Mouse (Mus musculus) liver, adult 2 months (tissue): ENCODE data around the gene Itgb5. TPM values are rescaled to one million over a fixed set of nuclear protein-coding genes. Genes with fewer than 3 reads are reported as not detected.

Experiments used
- DNase-seq: peaks from one replicate; pipeline ENCODE4 v3.0.0-alpha.2; 2011; ENCODE audit warnings: low read depth, low spot score; ENCODE audit errors: extremely low read depth
- H3K27ac ChIP-seq: fragments of 200-500 bp; replicated peaks from 2 replicates; pipeline ENCODE4 v1.5.1; 2012; ENCODE audit warnings: low read depth, mild to moderate bottlenecking, control low read depth, inconsistent platforms, low read length; ENCODE audit not compliant: insufficient read depth
- H3K27me3 ChIP-seq: fragments of 200-500 bp; 2 replicates; pipeline ENCODE4 v1.6.1; 2012; ENCODE audit warnings: mild to moderate bottlenecking, moderate library complexity, low read length, inconsistent platforms; ENCODE audit not compliant: control insufficient read depth, insufficient read depth
- H3K36me3 ChIP-seq: fragments of 200-500 bp; 2 replicates; pipeline ENCODE4 v1.6.1; 2012; ENCODE audit warnings: low read length, inconsistent platforms; ENCODE audit not compliant: control insufficient read depth, insufficient read depth
- H3K4me1 ChIP-seq: fragments of 200-500 bp; 2 replicates; pipeline ENCODE4 v1.6.1; 2011; ENCODE audit warnings: low read length; ENCODE audit not compliant: control insufficient read depth, insufficient read depth
- H3K4me3 ChIP-seq: fragments of 200-500 bp; 2 replicates; pipeline ENCODE4 v1.5.1; 2011; ENCODE audit warnings: low read depth, mild to moderate bottlenecking, control low read depth, low read length, moderate library complexity; ENCODE audit not compliant: insufficient read depth
- H3K79me2 ChIP-seq: fragments of 200-500 bp; 2 replicates; pipeline ENCODE4 v1.6.1; 2012; ENCODE audit warnings: inconsistent platforms, mild to moderate bottlenecking, low read length, moderate library complexity; ENCODE audit not compliant: control insufficient read depth, insufficient read depth
- H3K9ac ChIP-seq: fragments of 200-500 bp; 2 replicates; pipeline ENCODE4 v1.6.1; 2012; ENCODE audit warnings: low read depth, mild to moderate bottlenecking, control low read depth, inconsistent platforms, low read length
- CTCF ChIP-seq: fragments of 200-500 bp; IDR thresholded peaks from 2 replicates; pipeline ENCODE4 v1.5.1; 2011; ENCODE audit warnings: low read depth, low read length, control low read depth
- POLR2A ChIP-seq: fragments of 200-500 bp; IDR thresholded peaks from 2 replicates; pipeline ENCODE4 v1.6.1; 2011; ENCODE audit warnings: low read length, control low read depth; ENCODE audit not compliant: insufficient read depth; ENCODE audit errors: extremely low read depth
- WGBS: fragments of 180-500 bp; shearing (Covaris S2); methylation state at CpG from one replicate; pipeline ENCODE4 v1.1.7; 2018; 5-methylcytosine and 5-hydroxymethylcytosine counted together
- polyA plus RNA-seq: library from polyadenylated mRNA; depleted of rRNA; stranded (reverse); fragments of >200 nt; gene quantifications from 2 replicates; pipeline ENCODE4 v1.2.3, GENCODE M21; 2012
- total RNA-seq: library from RNA; depleted of rRNA; stranded (reverse); fragments of >200 nt; gene quantifications from 2 replicates; pipeline ENCODE4 v1.2.3, GENCODE M21; 2014

Itgb5 gene
- total and polyA plus RNA-seq, 2 experiments, result 36.1 to 54.6 TPM

DNA sequence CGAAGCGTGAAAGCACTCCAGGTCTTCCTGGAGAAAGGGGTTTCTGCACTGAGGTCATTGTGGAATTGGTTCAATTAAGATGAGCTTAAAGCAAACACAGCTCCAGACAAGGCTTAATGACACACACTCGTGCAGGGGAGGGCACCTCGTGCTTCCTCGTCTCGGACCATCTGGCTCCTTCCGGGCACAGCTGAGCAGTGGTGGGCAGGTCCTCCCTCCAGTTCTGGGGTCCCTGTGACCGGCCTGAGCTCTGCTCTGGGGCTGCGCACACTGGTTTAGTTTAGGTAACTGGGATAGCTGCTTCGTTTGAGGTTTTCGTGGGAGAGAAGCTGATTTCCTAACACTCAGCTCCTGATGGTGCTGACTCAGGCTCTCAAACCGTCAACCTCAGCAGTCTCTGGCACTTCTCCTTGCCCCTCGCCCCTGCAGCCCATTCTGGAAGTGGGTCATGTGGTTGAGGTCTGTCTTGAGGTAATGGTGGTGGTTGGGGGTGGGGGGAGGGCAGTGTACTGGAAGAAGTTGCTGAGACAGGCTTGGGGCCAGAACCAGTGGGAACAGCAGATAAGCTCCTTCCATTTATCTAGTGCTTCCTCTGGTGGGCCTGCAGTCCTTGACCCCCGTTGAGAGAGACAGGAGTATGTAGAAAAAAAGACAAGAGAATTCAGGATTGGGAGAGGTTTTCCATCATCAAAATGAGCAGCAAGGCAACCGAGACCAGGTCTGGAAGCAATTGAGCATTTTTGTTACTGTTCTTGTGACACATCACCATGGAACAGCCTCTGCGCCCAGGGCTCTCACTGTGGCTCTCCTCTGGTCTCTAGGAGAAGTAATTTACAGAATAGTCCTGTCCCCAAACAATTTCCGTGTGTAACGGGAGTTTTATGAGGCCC, 92.9 kb downstream of the Itgb5 start:
- no peak for TF ChIP-seq CTCF
- no peak for TF ChIP-seq POLR2A
- peak; percentile 37 for DNase-seq
- WGBS, result 76% methylated on average over 18 of the region's 18 CpGs
- Histone ChIP-seq H3K36me3 (no peaks in the 10 kb centered on the region), H3K9ac (no peak overlapping the region), H3K4me1 (peaks cover 2% of the 10 kb centered on the region; the same call in 1 of the 2 replicates), H3K79me2 (peaks cover 3% of the 10 kb centered on the region; the same call in 1 of the 2 replicates), H3K27me3 (no peaks in the 10 kb centered on the region), H3K27ac (peak overlapping the region; percentile 10), H3K4me3 (no peak overlapping the region)

DNA sequence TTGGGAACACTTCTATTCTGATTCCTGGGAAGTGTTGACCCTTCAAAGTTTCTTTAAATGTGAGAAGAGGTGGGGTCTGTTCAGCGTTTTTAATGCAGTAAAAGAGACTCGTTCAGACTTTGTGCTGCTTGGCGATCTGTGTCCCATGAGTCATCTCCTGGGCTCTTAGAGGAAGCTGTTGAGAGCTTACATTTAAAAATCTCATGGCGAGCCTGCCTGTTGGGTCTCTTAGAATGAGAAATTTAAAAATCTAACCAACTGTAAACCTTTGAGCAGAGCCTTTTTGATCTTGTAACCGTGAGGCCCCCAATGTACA, 93.5 kb downstream of the Itgb5 start:
- TF ChIP-seq POLR2A (no peak), CTCF (no peak)
- no peaks in the 10 kb centered on the region for H3K36me3 ChIP-seq
- no peak overlapping the region for H3K27ac ChIP-seq
- H3K4me1 ChIP-seq, result peaks cover 1% of the 10 kb centered on the region; the same call in 1 of the 2 replicates
- no peak for DNase-seq
- H3K4me3 ChIP-seq, result no peak overlapping the region
- 77% methylated on average over 5 of the region's 5 CpGs for WGBS
- H3K9ac ChIP-seq, result no peak overlapping the region
- H3K79me2 ChIP-seq, result peaks cover 3% of the 10 kb centered on the region; the same call in 1 of the 2 replicates
- H3K27me3 ChIP-seq, result no peaks in the 10 kb centered on the region

GRCm38 (mm10) chr16:33923758-33924157, 94.3 kb downstream of the Itgb5 start:
- no peak for TF ChIP-seq POLR2A
- DNase-seq, result no peak
- Histone ChIP-seq H3K4me3 (no peak overlapping the region), H3K27ac (no peak overlapping the region), H3K79me2 (peaks cover 3% of the 10 kb centered on the region; the same call in 1 of the 2 replicates), H3K4me1 (peaks cover 1% of the 10 kb centered on the region; the same call in 1 of the 2 replicates), H3K9ac (no peak overlapping the region), H3K36me3 (no peaks in the 10 kb centered on the region), H3K27me3 (no peaks in the 10 kb centered on the region)
- 97% methylated on average over 8 of the region's 8 CpGs for WGBS

DNA sequence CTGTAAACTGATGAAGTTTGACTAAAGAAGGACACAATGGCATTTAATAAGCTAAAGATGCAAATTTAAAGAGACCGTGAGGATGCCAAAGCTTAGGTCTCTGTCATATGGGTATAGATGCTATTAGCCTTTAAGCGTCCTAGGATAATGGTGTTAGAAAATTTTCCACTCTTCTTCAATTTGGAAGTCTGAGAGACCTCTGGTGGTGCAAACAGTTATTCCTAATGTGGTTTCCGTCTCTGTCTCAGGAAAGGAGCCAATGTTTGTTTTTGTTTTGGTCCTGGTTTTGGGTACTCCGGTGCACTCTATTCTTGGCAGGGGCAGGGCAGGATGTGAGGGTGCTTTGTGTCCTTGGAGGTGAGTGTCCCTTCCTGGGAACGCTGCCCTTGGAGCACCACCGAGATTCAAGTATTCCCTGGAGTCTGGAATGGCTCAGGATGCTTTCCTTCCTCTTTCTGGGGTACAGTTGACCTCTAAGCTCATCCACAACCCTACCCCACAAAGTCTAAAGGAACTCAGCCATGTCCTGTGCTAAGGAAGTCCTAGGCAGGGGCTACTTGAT, 97.9 kb downstream of the Itgb5 start:
- H3K79me2 ChIP-seq, result peaks cover 3% of the 10 kb centered on the region; the same call in 1 of the 2 replicates
- TF ChIP-seq POLR2A (no peak), CTCF (no peak)
- no peak overlapping the region for H3K9ac ChIP-seq
- no peaks in the 10 kb centered on the region for H3K27me3 ChIP-seq
- H3K36me3 ChIP-seq, result no peaks in the 10 kb centered on the region
- H3K4me3 ChIP-seq, result no peak overlapping the region
- peaks cover 11% of the 10 kb centered on the region for H3K4me1 ChIP-seq
- 56% methylated on average over 6 of the region's 6 CpGs for WGBS
- no peak for DNase-seq
- no peak overlapping the region for H3K27ac ChIP-seq

DNA sequence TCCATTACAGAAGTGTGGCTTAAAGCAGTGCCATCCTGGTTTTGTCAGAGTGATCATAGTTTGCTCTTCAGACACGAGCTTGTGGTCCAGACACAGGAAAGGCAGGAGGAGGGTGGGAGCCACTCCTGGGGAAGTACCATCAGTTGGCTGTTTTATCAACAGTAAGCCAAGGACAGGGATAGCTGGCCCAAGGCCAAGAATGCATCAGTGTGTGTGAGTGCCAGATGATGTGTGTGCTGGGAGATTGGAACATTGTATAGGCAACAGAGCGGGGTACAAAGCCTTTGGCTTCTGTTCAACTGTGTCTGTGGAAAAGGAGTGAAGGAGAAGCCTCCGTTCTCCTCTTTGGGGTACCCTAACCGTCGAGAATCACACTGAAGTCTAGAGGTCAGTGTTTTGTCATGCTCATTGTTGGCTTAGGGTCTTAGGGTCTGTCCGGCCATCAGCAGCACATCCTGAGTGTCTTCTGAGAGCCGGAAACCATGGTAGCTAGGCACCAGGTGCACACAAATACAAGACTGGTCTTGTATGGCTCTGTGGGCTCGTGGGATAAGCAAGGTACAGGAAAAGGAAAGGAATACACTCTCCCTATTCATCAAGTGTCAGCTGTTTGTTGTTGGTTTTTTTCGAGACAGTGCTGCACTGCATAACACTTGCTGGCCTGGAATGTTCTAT, 99.5 kb downstream of the Itgb5 start:
- H3K9ac ChIP-seq, result no peak overlapping the region
- WGBS, result 81% methylated on average over 9 of the region's 9 CpGs
- peaks cover 17% of the 10 kb centered on the region for H3K4me1 ChIP-seq
- no peak overlapping the region for H3K27ac ChIP-seq
- H3K79me2 ChIP-seq, result peaks cover 9% of the 10 kb centered on the region; the same call in 1 of the 2 replicates
- H3K4me3 ChIP-seq, result no peak overlapping the region
- TF ChIP-seq POLR2A (no peak), CTCF (no peak)
- H3K27me3 ChIP-seq, result no peaks in the 10 kb centered on the region
- no peak for DNase-seq
- H3K36me3 ChIP-seq, result no peaks in the 10 kb centered on the region
